Mouse (Mus musculus): ENCODE results near the gene Eif2ak4. TPM values are rescaled to one million over a fixed set of nuclear protein-coding genes. Genes with fewer than 3 reads are reported as not detected.
A peak's percentile ranks its signal among the peaks of the same experiment; 100 is the strongest.

Gene Eif2ak4
- polyA plus RNA-seq, 1 experiment from 2014 or later, result 11.3 TPM

GRCm38 (mm10) chr2:118478833-118479549 lies 90.6 kb downstream of the Eif2ak4 start:
- 3% methylated on average over 52 of the region's 52 CpGs for WGBS
- peak; percentile 58 for ATAC-seq (ENCODE audit: low FRiP score, low read depth)
- no peaks in the 10 kb centered on the region for H3K27me3 ChIP-seq (replicated peaks)

GRCm38 (mm10) chr2:118479550-118479909 lies 91.1 kb downstream of the Eif2ak4 start, which contains the start of gene Srp14:
Gene Srp14 (minus strand): TSS chr2:118479711.
- peak within 1 kb of the TSS; percentile 94 for H3K4me2 ChIP-seq (replicated peaks)
- H3K9ac ChIP-seq, result peak within 1 kb of the TSS; percentile 85
- no peaks in the 10 kb centered on the region for H3K27me3 ChIP-seq (replicated peaks)
- H3K9me3 ChIP-seq, result no peaks in the 10 kb centered on the region
- H3K27ac ChIP-seq, result peak within 1 kb of the TSS; percentile 68
- peaks cover 13% of the 10 kb centered on the region for H3K4me1 ChIP-seq
- H3K4me3 ChIP-seq, result peak within 1 kb of the TSS; percentile 92
- under 1% methylated on average over 35 of the region's 35 CpGs for WGBS
- ATAC-seq (ENCODE audit: low FRiP score, low read depth), result peak; percentile 95
- peaks cover 25% of the 10 kb centered on the region for H3K36me3 ChIP-seq

More at GRCm38 (mm10) chr2:118478833-118479549, 90.6 kb downstream of the Eif2ak4 start:
- Histone ChIP-seq H3K9me3 (no peaks in the 10 kb centered on the region), H3K27ac (peak overlapping the region; percentile 68), H3K36me3 (peaks cover 30% of the 10 kb centered on the region), H3K4me2 (replicated peaks) (peak overlapping the region; percentile 94), H3K9ac (peak overlapping the region; percentile 85), H3K4me1 (peaks cover 13% of the 10 kb centered on the region), H3K4me3 (peak overlapping the region; percentile 92)

- no peak overlapping the region for H3K4me2 ChIP-seq (replicated peaks)
- 93% methylated on average over 7 of the region's 7 CpGs for WGBS
- ATAC-seq (ENCODE audit: low FRiP score, low read depth), result no peak
These were observed 92.5 kb downstream of the Eif2ak4 start for GRCm38 (mm10) chr2:118480886-118481285.

GRCm38 (mm10) chr2:118483032-118483431 lies 94.6 kb downstream of the Eif2ak4 start:
- Histone ChIP-seq H3K4me2 (replicated peaks) (no peak overlapping the region), H3K27me3 (replicated peaks) (no peaks in the 10 kb centered on the region), H3K9ac (no peak overlapping the region), H3K9me3 (no peaks in the 10 kb centered on the region), H3K4me3 (no peak overlapping the region), H3K4me1 (peaks cover 10% of the 10 kb centered on the region), H3K36me3 (no peaks in the 10 kb centered on the region), H3K27ac (no peak overlapping the region)
- WGBS, result 88% methylated on average over 5 of the region's 5 CpGs
- ATAC-seq (ENCODE audit: low FRiP score, low read depth), result no peak

More at GRCm38 (mm10) chr2:118480886-118481285, 92.5 kb downstream of the Eif2ak4 start:
- Histone ChIP-seq H3K9me3 (no peaks in the 10 kb centered on the region), H3K27me3 (replicated peaks) (no peaks in the 10 kb centered on the region), H3K4me3 (no peak overlapping the region), H3K36me3 (peaks cover 13% of the 10 kb centered on the region), H3K27ac (no peak overlapping the region), H3K4me1 (peaks cover 13% of the 10 kb centered on the region), H3K9ac (no peak overlapping the region)

GRCm38 (mm10) chr2:118484386-118484898 lies 96.0 kb downstream of the Eif2ak4 start:
- H3K4me3 ChIP-seq, result no peak overlapping the region
- no peaks in the 10 kb centered on the region for H3K36me3 ChIP-seq
- no peaks in the 10 kb centered on the region for H3K27me3 ChIP-seq (replicated peaks)
- no peak overlapping the region for H3K27ac ChIP-seq
- H3K9me3 ChIP-seq, result no peaks in the 10 kb centered on the region
- H3K4me2 ChIP-seq (replicated peaks), result no peak overlapping the region
- no peaks in the 10 kb centered on the region for H3K4me1 ChIP-seq
- ATAC-seq (ENCODE audit: low FRiP score, low read depth), result no peak
- WGBS, result 86% methylated on average over 9 of the region's 9 CpGs
- no peak overlapping the region for H3K9ac ChIP-seq

- Histone ChIP-seq H3K4me2 (replicated peaks) (no peak overlapping the region), H3K27ac (no peak overlapping the region), H3K4me1 (peaks cover 7% of the 10 kb centered on the region)
These were observed 97.0 kb downstream of the Eif2ak4 start for GRCm38 (mm10) chr2:118485415-118485814.

GRCm38 (mm10) chr2:118486933-118487332 lies 98.5 kb downstream of the Eif2ak4 start:
- whole genome bisulfite sequencing, result 16% methylated on average over 12 of the region's 12 CpGs
- H3K4me3 ChIP-seq, result no peak overlapping the region
- H3K27me3 ChIP-seq (replicated peaks), result no peaks in the 10 kb centered on the region
- H3K27ac ChIP-seq, result no peak overlapping the region
- H3K9ac ChIP-seq, result no peak overlapping the region
- peaks cover 9% of the 10 kb centered on the region for H3K4me1 ChIP-seq
- no peaks in the 10 kb centered on the region for H3K36me3 ChIP-seq
- H3K9me3 ChIP-seq, result no peaks in the 10 kb centered on the region
- H3K4me2 ChIP-seq (replicated peaks), result no peak overlapping the region
- peak; percentile 56 for ATAC-seq (ENCODE audit: low FRiP score, low read depth)

More at GRCm38 (mm10) chr2:118485415-118485814, 97.0 kb downstream of the Eif2ak4 start:
- H3K36me3 ChIP-seq, result no peaks in the 10 kb centered on the region
- no peak overlapping the region for H3K4me3 ChIP-seq
- no peak for ATAC-seq (ENCODE audit: low FRiP score, low read depth)
- no peaks in the 10 kb centered on the region for H3K9me3 ChIP-seq
- no peaks in the 10 kb centered on the region for H3K27me3 ChIP-seq (replicated peaks)
- 76% methylated on average over 3 of the region's 3 CpGs for WGBS
- no peak overlapping the region for H3K9ac ChIP-seq

GRCm38 (mm10) chr2:118487806-118488205 lies 99.4 kb downstream of the Eif2ak4 start:
- Histone ChIP-seq H3K27me3 (replicated peaks) (no peaks in the 10 kb centered on the region), H3K4me2 (replicated peaks) (no peak overlapping the region), H3K4me3 (no peak overlapping the region), H3K9me3 (no peaks in the 10 kb centered on the region), H3K36me3 (no peaks in the 10 kb centered on the region), H3K9ac (no peak overlapping the region), H3K4me1 (peaks cover 9% of the 10 kb centered on the region), H3K27ac (no peak overlapping the region)
- ATAC-seq (ENCODE audit: low FRiP score, low read depth), result no peak
- 73% methylated on average over 3 of the region's 3 CpGs for WGBS

GRCm38 (mm10) chr2:118490241-118491091 lies 102.0 kb downstream of the Eif2ak4 start:
- no peaks in the 10 kb centered on the region for H3K27me3 ChIP-seq (replicated peaks)
- no peaks in the 10 kb centered on the region for H3K36me3 ChIP-seq
- H3K4me1 ChIP-seq, result peaks cover 9% of the 10 kb centered on the region
- 0 out of 2 replicates have a peak overlapping the region, but pooled peaks have one; percentile 1 for H3K4me2 ChIP-seq (replicated peaks)
- H3K9ac ChIP-seq, result no peak overlapping the region
- 54% methylated on average over 12 of the region's 12 CpGs for WGBS
- no peak for ATAC-seq (ENCODE audit: low FRiP score, low read depth)
- no peaks in the 10 kb centered on the region for H3K9me3 ChIP-seq
- H3K4me3 ChIP-seq, result no peak overlapping the region
- no peak overlapping the region for H3K27ac ChIP-seq

- H3K4me2 ChIP-seq (replicated peaks), result no peak overlapping the region
- H3K4me1 ChIP-seq, result peaks cover 9% of the 10 kb centered on the region
- no peak for ATAC-seq (ENCODE audit: low FRiP score, low read depth)
- no peak overlapping the region for H3K27ac ChIP-seq
- H3K9me3 ChIP-seq, result no peaks in the 10 kb centered on the region
- 61% methylated on average over 5 of the region's 5 CpGs for WGBS
- H3K36me3 ChIP-seq, result no peaks in the 10 kb centered on the region
- no peak overlapping the region for H3K9ac ChIP-seq
- no peaks in the 10 kb centered on the region for H3K27me3 ChIP-seq (replicated peaks)
- no peak overlapping the region for H3K4me3 ChIP-seq
These were observed 102.9 kb downstream of the Eif2ak4 start for GRCm38 (mm10) chr2:118491281-118491731.

- Histone ChIP-seq H3K4me1 (peaks cover 9% of the 10 kb centered on the region), H3K36me3 (no peaks in the 10 kb centered on the region), H3K9ac (no peak overlapping the region), H3K9me3 (no peaks in the 10 kb centered on the region), H3K4me2 (replicated peaks) (no peak overlapping the region), H3K27ac (no peak overlapping the region), H3K4me3 (no peak overlapping the region), H3K27me3 (replicated peaks) (no peaks in the 10 kb centered on the region)
- ATAC-seq (ENCODE audit: low FRiP score, low read depth), result no peak
- WGBS, result 90% methylated on average over 4 of the region's 4 CpGs
These were observed 103.5 kb downstream of the Eif2ak4 start for GRCm38 (mm10) chr2:118491741-118492395.

- no peak for ATAC-seq (ENCODE audit: low FRiP score, low read depth)
- Histone ChIP-seq H3K4me2 (replicated peaks) (no peak overlapping the region), H3K27me3 (replicated peaks) (no peaks in the 10 kb centered on the region), H3K27ac (no peak overlapping the region), H3K9ac (no peak overlapping the region), H3K36me3 (no peaks in the 10 kb centered on the region), H3K4me3 (no peak overlapping the region), H3K9me3 (no peaks in the 10 kb centered on the region), H3K4me1 (peaks cover 16% of the 10 kb centered on the region)
- 79% methylated on average over 9 of the region's 9 CpGs for WGBS
These were observed 106.6 kb downstream of the Eif2ak4 start for GRCm38 (mm10) chr2:118495024-118495423.
